Mouse (Mus musculus) kidney, postnatal 14 days (tissue): Measurements from ENCODE around the gene Ankrd33b.

Experiments
- DNase-seq: peaks from one replicate; pipeline ENCODE4 v3.0.0; 2022; ENCODE audit warnings: mixed read lengths

The Ankrd33b gene

GRCm38 (mm10) chr15:31261094-31261493 is 106.4 kb downstream of the Ankrd33b start:
- DNase-seq, result no peak

- DNase-seq, result no peak
Observed at GRCm38 (mm10) chr15:31258693-31259439, 108.7 kb downstream of the Ankrd33b start.

GRCm38 (mm10) chr15:31258029-31258692 is 109.4 kb downstream of the Ankrd33b start:
- DNase-seq, result no peak

- DNase-seq, result no peak
Observed at GRCm38 (mm10) chr15:31257329-31257728, 110.2 kb downstream of the Ankrd33b start.

GRCm38 (mm10) chr15:31255762-31256161 is 111.8 kb downstream of the Ankrd33b start:
- DNase-seq, result no peak

- DNase-seq, result no peak
Observed at GRCm38 (mm10) chr15:31254939-31255535, 112.5 kb downstream of the Ankrd33b start.

- DNase-seq, result peak; percentile 33
Observed at GRCm38 (mm10) chr15:31253963-31254362, 113.6 kb downstream of the Ankrd33b start.

- DNase-seq, result no peak
Observed at GRCm38 (mm10) chr15:31253380-31253779, 114.1 kb downstream of the Ankrd33b start.

- no peak for DNase-seq
Observed at GRCm38 (mm10) chr15:31252590-31253311, 114.8 kb downstream of the Ankrd33b start.

- DNase-seq, result no peak
Observed at GRCm38 (mm10) chr15:31251189-31251588, 116.3 kb downstream of the Ankrd33b start.

GRCm38 (mm10) chr15:31250676-31251075 is 116.8 kb downstream of the Ankrd33b start:
- no peak for DNase-seq

- no peak for DNase-seq
Observed at GRCm38 (mm10) chr15:31250027-31250426, 117.5 kb downstream of the Ankrd33b start.

- no peak for DNase-seq
Observed at GRCm38 (mm10) chr15:31248882-31249281, 118.6 kb downstream of the Ankrd33b start.

- DNase-seq, result no peak
Observed at GRCm38 (mm10) chr15:31247035-31247434, 120.5 kb downstream of the Ankrd33b start.

- DNase-seq, result no peak
Observed at GRCm38 (mm10) chr15:31245934-31246333, 121.6 kb downstream of the Ankrd33b start.

GRCm38 (mm10) chr15:31244696-31245445 is 122.7 kb downstream of the Ankrd33b start:
- no peak for DNase-seq

- no peak for DNase-seq
Observed at GRCm38 (mm10) chr15:31243260-31243659, 124.3 kb downstream of the Ankrd33b start.
